Mouse (Mus musculus) right cerebral cortex, adult 18-20 months (tissue): ENCODE data around the gene Ip6k1.

Source experiments
- DNase-seq: peaks from one replicate; pipeline ENCODE4 v3.0.0; 2022; ENCODE audit warnings: mixed read lengths

The Ip6k1 gene

GRCm38 (mm10) chr9:108001922-108002770, at the start of gene Ip6k1:
Ip6k1 (plus strand) TSS chr9:108002501.
- peak; percentile 100 for DNase-seq

DNA sequence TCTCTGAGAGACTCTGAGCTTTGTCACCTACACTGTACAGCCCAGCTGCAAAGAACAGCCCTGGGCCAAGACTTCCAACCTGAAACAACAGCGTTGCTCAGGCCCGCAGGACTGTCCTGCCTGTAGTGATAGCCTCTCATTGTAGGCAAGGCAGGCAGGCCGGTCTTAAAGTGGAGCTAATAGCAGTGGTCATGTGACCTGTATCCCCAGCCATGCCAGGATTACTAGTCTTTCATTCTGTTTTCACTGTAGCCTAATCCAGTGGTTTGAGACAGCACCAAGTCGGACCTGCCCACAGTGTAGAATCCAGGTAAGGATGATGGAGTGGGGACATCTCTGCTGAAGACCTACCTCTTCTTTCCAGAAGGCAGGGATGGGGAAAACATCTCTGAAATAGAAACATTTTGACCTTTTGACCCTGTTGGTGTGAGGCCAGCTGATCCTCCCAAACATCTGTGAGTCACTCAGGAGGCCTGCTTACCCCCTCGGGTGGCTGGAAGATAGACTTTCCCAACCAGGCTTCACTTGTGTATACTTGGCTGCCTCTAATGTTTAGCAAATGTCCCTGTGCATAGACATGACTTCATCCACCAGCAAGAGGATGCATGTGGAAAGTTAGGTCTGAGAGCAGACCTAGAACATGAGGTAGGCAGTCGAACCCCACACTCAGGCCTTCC, 46.5 kb upstream of the Ip6k1 start:
- DNase-seq: no peak

GRCm38 (mm10) chr9:107957141-107957540, 45.2 kb upstream of the Ip6k1 start:
- no peak for DNase-seq

- DNase-seq: no peak
Measured at GRCm38 (mm10) chr9:107959896-107960295, 42.4 kb upstream of the Ip6k1 start.

- no peak for DNase-seq
Measured at GRCm38 (mm10) chr9:107960928-107961327, 41.4 kb upstream of the Ip6k1 start.

- DNase-seq: peak; percentile 94
Measured at GRCm38 (mm10) chr9:107961351-107961762, 40.9 kb upstream of the Ip6k1 start.

DNA sequence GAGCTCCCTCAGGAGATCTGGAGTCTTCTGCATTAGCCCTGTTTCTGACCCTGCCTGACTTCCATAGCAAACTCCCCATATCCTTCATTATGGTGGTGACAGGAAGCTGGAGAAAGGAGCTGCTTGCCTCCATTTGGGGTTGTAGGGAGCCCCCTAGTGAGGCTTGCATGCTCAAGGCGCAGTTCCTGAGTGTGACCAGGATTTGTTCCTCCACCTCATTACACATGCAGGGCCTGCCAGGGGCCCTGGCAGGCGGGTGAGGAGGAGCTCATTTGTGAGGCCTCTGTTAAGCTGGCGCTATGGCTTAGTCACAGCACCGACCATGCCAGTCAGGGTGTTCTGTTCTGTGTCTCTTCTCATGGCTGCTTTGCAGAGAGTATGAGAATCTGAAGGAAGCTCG, 40.4 kb upstream of the Ip6k1 start:
- DNase-seq: peak; percentile 84

DNA sequence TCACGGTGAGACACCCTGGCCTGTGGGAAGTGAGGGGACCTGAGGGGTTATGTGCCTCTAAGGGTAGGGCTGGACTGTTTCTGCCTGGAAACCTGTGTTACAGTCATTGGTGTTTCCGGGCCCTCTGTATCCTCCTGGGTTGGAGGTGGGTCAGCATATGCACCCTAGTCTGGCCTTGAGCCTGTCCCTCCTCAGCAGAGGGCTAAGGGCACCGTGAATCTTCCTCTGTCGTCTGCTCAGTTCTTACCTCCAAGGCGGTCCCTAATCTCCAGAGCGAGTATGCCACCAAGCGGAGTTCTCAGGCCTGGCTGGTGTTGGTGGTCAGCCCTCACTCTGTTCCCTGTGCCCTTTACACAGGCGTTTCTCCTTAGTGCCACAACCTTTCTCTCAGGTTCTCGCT, 39.4 kb upstream of the Ip6k1 start:
- no peak for DNase-seq

- peak; percentile 69 for DNase-seq
Measured at GRCm38 (mm10) chr9:107963700-107964099, 38.6 kb upstream of the Ip6k1 start.

GRCm38 (mm10) chr9:107964681-107965080, 37.6 kb upstream of the Ip6k1 start:
- no peak for DNase-seq

GRCm38 (mm10) chr9:107966676-107967075, 35.6 kb upstream of the Ip6k1 start:
- no peak for DNase-seq

DNA sequence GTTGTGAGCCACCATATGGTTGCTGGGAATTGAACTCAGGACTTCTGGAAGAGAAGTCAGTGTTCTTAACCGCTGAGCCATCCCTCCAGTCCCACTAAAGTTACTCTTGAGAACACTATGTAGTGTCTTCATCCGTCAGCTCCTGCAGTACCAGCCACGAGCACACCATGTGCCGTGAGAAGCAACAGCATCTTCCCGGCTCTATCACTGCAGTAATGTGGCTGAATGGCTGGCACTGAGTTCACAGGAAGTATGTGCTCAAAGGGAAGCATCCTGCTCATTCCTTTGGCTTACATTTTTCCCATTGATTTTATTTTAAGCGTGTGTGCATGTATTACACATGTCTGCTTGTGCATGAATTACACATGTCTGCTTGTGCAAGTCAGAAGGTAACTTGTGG, 34.9 kb upstream of the Ip6k1 start:
- DNase-seq: no peak

GRCm38 (mm10) chr9:107968531-107968930, 33.8 kb upstream of the Ip6k1 start:
- no peak for DNase-seq

DNA sequence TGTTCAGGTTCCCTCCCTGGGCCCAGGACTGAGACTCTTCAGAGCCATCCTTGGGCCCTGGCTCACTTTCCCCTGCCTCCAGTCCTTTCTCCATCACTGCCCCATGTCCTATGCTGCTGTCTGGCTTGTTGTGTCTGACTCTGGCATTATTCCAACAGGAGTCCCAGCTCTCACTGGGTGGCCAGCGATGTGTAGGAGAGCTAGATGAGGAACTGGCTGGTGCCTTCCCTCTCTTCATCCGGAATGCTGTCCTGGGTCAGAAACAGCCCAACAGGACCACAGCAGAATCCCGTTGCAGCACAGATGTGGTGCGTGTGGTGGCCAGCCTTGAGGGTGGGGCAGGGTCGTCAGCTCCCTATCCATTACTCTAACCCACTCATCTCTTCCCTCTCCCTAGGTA, 32.0 kb upstream of the Ip6k1 start:
- DNase-seq: no peak

- no peak for DNase-seq
Measured at GRCm38 (mm10) chr9:107971690-107972541, 30.4 kb upstream of the Ip6k1 start.

- no peak for DNase-seq
Measured at GRCm38 (mm10) chr9:107974491-107975171, 27.7 kb upstream of the Ip6k1 start.

GRCm38 (mm10) chr9:107975399-107976386, 26.6 kb upstream of the Ip6k1 start, which contains the start of gene Uba7:
Uba7 (plus strand) TSS chr9:107975505.
- DNase-seq: no peak

- no peak for DNase-seq
Measured at GRCm38 (mm10) chr9:107978815-107979214, 23.5 kb upstream of the Ip6k1 start.

DNA sequence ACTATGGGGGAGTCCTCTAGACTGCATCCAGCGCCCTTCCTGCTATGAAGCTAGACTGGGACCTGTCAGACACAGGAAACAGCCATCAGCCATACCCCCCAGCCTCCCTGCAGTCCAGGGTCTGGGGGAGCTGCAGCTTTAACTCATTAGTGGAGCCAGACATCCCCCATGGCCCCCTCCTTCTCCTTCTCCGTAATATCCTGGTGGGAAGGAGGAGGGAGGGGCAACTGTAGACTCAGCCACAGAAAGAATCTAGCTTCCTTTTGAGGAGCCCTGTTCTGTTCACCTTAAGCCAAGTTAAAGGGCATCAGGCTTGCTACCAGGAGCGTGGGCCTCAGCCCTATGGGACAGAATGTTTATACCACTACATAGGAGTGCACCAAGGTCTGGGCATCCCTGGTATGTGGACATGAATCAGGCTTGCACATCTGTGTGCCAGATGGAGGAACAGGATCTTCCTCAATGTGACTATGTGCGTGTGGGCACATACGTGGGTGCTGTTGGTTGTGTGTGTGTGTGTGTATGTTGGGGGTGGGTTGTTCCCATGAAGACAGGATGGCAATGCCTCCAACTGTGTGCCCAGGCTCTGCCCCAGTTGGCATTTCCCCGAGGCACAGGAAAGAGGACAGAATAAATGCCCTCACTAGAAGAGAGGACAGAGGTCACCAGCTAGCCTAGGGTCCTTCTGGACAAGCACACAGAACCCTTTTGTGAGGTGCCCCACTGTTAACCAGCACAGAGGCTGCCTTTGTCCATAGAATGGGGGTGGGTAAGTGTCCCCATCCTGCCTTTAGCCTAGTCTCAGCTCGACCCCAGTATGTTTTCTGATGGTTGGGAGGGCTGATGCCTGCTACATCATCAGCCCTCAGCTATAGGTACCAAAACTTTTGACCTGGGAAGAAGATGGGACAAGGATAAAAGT, 20.4 kb upstream of the Ip6k1 start:
- DNase-seq: peak; percentile 64

DNA sequence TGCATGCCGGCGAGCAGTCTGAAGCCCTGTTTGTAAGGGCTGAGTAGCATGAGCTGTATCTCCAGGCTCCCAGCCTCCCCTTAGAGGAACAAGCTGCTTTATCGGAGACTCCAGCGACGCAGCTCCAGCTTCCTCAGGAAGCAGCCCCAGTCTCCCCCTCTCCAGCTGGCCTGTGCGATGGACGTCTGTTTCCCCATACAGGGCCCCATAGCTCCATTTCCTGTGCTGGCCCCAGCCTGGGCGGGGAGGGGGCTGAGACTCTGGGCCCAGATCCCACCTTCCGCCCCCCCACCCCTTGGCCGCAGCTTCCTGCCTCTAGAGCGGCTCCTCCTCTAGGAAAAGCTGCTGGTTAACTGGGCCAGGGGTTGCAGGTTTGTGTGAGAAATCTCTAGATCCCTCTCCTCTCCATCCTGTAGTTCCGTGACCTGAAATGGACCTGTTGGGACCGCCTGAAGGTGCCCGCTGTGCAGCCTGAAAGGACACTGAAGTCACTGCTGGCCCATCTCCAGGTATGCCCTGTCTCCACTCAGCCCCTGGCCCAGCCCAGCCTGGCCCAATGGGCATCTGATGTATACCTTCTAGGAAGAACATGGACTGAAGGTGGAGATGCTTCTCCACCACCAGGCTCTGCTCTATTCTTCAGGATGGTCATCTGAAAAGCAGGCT, 19.5 kb upstream of the Ip6k1 start, which contains the start of gene Gm20661:
Gene Gm20661, plus strand, starts transcription at position 378 of the 666 bp plus-strand sequence.
- DNase-seq: no peak
